Mouse (Mus musculus) liver, embryonic 11.5 days (tissue): ENCODE data around the gene Pknox2. TPM values are rescaled to one million over a fixed set of nuclear protein-coding genes. Genes with fewer than 3 reads are reported as not detected.

Experiments used
- ATAC-seq: fragments of 200-750 bp; cut with Nextera tagmentation; replicated peaks from 2 replicates; pipeline ENCODE4 v1.8.0; 2017; ENCODE audit warnings: moderate number of reproducible peaks, mild to moderate bottlenecking, moderate TSS enrichment, moderate library complexity; ENCODE audit not compliant: low FRiP score
- DNase-seq: peaks from one replicate; pipeline ENCODE4 v3.0.0-alpha.2; 2017; ENCODE audit warnings: low spot score
- H3K27ac ChIP-seq: fragments of 300-500 bp; sonication (generic); 2 replicates; pipeline ENCODE4 v1.5.1; 2014; ENCODE audit warnings: mild to moderate bottlenecking, low read depth, low read length, control low read depth
- H3K27me3 ChIP-seq: fragments of 300-500 bp; sonication (generic); replicated peaks from 2 replicates; pipeline ENCODE4 v1.6.1; 2014; ENCODE audit warnings: low read length, mixed read lengths; ENCODE audit not compliant: control insufficient read depth, insufficient read depth
- H3K36me3 ChIP-seq: fragments of 300-500 bp; sonication (generic); 2 replicates; pipeline ENCODE4 v1.6.1; 2014; ENCODE audit warnings: mild to moderate bottlenecking, low read length, moderate library complexity, mixed read lengths; ENCODE audit not compliant: control insufficient read depth, insufficient read depth
- H3K4me1 ChIP-seq: fragments of 300-500 bp; sonication (generic); replicated peaks from 2 replicates; pipeline ENCODE4 v1.6.1; 2014; ENCODE audit warnings: low read length, mixed read lengths; ENCODE audit not compliant: control insufficient read depth, insufficient read depth
- H3K4me2 ChIP-seq: fragments of 300-500 bp; sonication (generic); 2 replicates; pipeline ENCODE4 v1.6.1; 2014; ENCODE audit warnings: mild to moderate bottlenecking, control low read depth, moderate library complexity
- H3K4me3 ChIP-seq: fragments of 300-500 bp; sonication (generic); 2 replicates; pipeline ENCODE4 v1.5.1; 2014; ENCODE audit warnings: low read depth, low read length, control low read depth
- H3K9ac ChIP-seq: fragments of 300-500 bp; sonication (generic); 2 replicates; pipeline ENCODE4 v1.6.1; 2014; ENCODE audit warnings: low read depth, low read length, control low read depth
- H3K9me3 ChIP-seq: fragments of 300-500 bp; sonication (generic); 2 replicates; pipeline ENCODE4 v1.6.1; 2016; ENCODE audit warnings: low read length, inconsistent platforms, mixed read lengths; ENCODE audit not compliant: control insufficient read depth
- WGBS: fragments of 180-500 bp; shearing (Covaris S2); extraction: QIAGEN DNeasy Blood & Tissue Kit; methylation state at CpG from one replicate; pipeline ENCODE4 v1.1.7; 2014; 5-methylcytosine and 5-hydroxymethylcytosine counted together
- polyA plus RNA-seq: library from polyadenylated mRNA; unstranded; fragments of >200 nt; fragmentation: Nextera tagmentation; extraction: Ambion mirVana; gene quantifications from 2 replicates; pipeline ENCODE4 v1.2.1, GENCODE M21; 2014

The Pknox2 gene
- polyA plus RNA-seq, 1 experiment from 2014 or later = 2.9 TPM

DNA sequence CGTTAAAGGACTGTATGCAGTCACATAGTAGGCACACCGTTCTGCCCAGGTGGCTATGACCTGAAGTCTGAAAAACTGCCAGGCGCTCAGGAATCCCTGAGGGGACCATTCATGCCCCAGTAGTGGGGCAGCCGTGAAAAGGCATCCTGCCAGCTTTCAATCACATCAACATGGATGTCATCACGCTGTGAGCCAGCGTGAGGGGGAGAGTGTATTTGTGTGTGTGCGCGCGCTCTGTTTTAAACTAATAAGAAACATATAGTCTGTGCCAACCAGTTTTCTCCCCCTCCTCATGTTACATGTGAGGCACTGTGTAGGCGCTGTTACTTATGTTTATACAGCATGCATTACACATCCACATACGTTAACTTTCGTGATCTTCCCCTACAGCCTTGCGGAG lies 10.9 kb downstream of the Pknox2 start:
- Histone ChIP-seq H3K4me2 (no peak overlapping the region), H3K4me3 (no peak overlapping the region), H3K36me3 (no peaks in the 10 kb centered on the region), H3K27me3 (peaks cover 4% of the 10 kb centered on the region), H3K9me3 (no peaks in the 10 kb centered on the region), H3K27ac (no peak overlapping the region), H3K4me1 (peaks cover 3% of the 10 kb centered on the region; the same call in 1 of the 2 replicates), H3K9ac (no peak overlapping the region)
- no peak for ATAC-seq
- no peak for DNase-seq
- 84% methylated on average over 13 of the region's 13 CpGs for WGBS

DNA sequence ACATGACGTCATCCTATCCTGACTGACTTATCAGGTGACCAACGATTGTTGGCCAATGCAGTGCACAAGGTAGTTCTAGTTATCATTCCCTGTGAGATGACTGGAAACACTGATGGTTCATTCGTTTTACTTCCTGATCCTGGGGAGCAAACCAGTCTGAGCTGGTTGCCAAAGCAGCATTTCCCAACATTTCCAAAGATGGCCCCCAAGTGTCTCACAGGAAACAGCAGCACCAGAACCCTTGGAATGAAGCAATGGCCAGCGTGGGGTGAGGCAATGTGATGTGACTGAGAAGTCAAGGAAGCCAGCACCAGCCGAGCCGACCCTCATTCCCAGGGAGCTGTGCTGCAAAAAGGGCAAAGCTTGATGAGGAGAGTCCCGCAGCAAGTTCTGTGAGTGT lies 13.7 kb downstream of the Pknox2 start:
- no peaks in the 10 kb centered on the region for H3K36me3 ChIP-seq
- no peak overlapping the region for H3K27ac ChIP-seq
- 75% methylated on average over 7 of the region's 7 CpGs for WGBS
- H3K4me2 ChIP-seq = no peak overlapping the region
- H3K4me3 ChIP-seq = no peak overlapping the region
- ATAC-seq = no peak
- no peak for DNase-seq
- no peaks in the 10 kb centered on the region for H3K4me1 ChIP-seq
- no peaks in the 10 kb centered on the region for H3K27me3 ChIP-seq
- H3K9ac ChIP-seq = no peak overlapping the region
- H3K9me3 ChIP-seq = no peaks in the 10 kb centered on the region

DNA sequence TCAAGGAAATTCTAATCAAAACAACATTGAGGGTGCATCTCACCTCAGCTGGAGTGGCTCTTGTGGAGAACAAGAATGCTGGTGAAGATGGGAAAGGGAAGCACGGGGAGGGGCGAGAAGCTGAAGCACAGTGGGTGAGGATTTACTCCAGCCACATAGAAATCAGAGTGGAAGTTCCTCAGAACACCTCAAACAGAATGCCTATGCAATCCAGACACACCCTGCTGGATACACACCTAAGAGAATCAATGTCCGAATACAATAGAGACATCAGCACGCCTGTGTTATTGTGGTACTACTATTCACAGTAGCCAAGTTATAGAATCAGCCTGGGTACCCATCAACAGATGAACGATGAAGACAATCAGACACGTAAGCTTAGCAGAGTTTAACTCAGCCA lies 18.2 kb downstream of the Pknox2 start:
- no peak overlapping the region for H3K27ac ChIP-seq
- ATAC-seq (no peak), DNase-seq (no peak)
- H3K4me2 ChIP-seq = no peak overlapping the region
- WGBS = 86% methylated on average over 6 of the region's 6 CpGs
- no peaks in the 10 kb centered on the region for H3K36me3 ChIP-seq
- no peaks in the 10 kb centered on the region for H3K9me3 ChIP-seq
- H3K9ac ChIP-seq = no peak overlapping the region
- no peak overlapping the region for H3K4me3 ChIP-seq
- H3K4me1 ChIP-seq = no peaks in the 10 kb centered on the region
- no peaks in the 10 kb centered on the region for H3K27me3 ChIP-seq

DNA sequence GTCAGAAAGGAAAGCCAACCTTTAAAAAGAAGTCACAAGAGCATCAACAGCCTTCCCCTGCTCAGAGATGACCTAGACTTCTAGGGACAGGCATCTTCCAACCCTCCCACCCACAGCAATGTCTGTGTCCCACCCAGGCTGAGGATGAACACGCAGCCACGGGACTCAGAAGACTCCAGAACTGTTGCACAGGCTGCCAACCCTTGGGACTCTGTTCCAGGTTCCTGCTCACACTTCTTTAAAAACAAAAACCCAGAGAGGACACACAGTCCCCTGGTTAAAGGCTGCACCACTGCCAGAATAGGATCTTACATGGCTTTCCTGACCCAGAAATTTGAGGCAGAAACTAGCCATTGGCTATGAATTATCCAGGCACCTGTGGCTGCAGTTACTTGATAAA lies 21.0 kb downstream of the Pknox2 start:
- Histone ChIP-seq H3K4me2 (no peak overlapping the region), H3K36me3 (no peaks in the 10 kb centered on the region), H3K27ac (no peak overlapping the region), H3K9ac (no peak overlapping the region), H3K27me3 (no peaks in the 10 kb centered on the region), H3K9me3 (no peaks in the 10 kb centered on the region), H3K4me3 (no peak overlapping the region), H3K4me1 (no peaks in the 10 kb centered on the region)
- 69% methylated on average over 2 of the region's 2 CpGs for WGBS
- DNase-seq (no peak), ATAC-seq (no peak)

DNA sequence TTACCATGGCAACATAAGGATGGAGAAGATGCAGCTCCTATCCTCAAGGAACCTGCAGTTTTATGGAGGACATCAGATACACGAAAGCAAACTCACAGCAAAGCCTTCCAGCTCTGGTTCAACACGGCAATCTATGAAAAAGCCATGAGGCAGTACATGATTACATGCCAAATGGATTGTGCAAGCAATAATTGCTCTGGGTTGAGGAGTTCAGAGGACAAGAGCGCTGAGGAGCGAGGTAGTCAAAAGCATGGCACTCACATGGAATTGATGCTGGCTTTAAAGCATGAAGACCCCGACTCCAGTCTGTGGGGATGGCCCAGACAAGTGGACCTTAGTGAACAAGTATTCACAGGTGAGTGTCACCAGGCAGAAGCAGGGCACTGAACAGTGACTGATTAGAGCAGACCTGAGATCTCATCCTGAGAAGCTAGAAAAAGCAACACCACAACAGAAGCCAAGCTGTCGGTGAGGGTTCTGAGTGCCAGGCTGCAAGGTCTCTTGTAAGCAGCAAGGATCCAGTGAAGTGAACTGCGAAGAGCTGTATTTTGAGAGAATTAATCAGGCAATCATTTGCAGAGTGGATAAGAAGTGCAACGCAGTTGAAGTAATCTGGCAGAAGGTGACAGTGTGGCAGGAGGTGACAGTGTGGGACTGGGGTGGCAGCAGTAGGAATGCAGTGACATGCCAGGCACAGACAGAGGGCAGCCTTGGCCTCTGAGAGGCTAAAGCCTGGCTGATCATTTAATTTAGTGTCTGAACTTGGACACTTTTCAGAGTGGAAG lies 22.3 kb downstream of the Pknox2 start:
- Histone ChIP-seq H3K9ac (no peak overlapping the region), H3K36me3 (no peaks in the 10 kb centered on the region), H3K27me3 (no peaks in the 10 kb centered on the region), H3K4me1 (no peaks in the 10 kb centered on the region), H3K4me3 (no peak overlapping the region), H3K9me3 (no peaks in the 10 kb centered on the region), H3K4me2 (no peak overlapping the region), H3K27ac (no peak overlapping the region)
- DNase-seq (no peak), ATAC-seq (no peak)
- WGBS = 81% methylated on average over 8 of the region's 8 CpGs

DNA sequence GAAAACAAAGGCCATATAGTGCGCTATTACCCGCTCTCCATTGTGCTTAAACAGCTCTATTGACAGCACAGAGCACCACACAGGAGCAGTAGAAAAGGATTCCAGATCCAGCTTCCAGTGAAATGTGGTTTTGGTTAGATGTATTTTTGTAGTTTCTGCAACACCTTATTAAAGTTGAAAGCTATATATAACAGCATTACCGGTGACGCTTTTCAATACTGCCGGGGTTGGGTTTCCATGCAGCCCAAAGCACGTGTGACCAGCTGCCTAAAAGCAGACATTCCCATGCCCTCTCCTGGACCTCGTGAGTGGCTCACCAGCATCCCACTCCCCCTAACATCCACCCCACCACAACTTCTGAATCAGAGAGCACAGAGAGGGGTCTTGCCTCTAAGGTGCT lies 23.8 kb downstream of the Pknox2 start:
- Histone ChIP-seq H3K27me3 (no peaks in the 10 kb centered on the region), H3K27ac (no peak overlapping the region), H3K36me3 (no peaks in the 10 kb centered on the region), H3K4me1 (no peaks in the 10 kb centered on the region), H3K4me3 (no peak overlapping the region), H3K9me3 (no peaks in the 10 kb centered on the region), H3K9ac (no peak overlapping the region), H3K4me2 (no peak overlapping the region)
- ATAC-seq = no peak
- DNase-seq = no peak
- 76% methylated on average over 7 of the region's 7 CpGs for WGBS

DNA sequence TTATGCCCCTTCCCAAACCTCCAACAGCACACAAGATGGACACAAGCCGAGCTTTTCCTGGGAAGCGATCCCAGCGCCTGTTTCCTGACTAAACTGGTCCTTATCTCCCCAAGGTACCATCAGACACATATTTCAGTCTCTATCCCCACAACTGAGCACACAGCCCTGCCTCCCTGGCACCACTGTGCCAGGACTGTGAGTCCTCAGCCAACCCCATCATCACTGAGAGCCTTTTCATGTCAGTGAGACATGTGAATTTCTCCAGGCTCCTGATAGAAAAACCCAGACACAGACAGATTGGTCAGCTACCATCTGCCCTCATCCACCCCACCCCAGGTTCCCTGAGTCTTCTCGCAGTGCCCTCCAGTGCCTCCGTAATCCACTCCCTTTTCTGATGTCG lies 24.2 kb downstream of the Pknox2 start:
- H3K27ac ChIP-seq = no peak overlapping the region
- H3K4me1 ChIP-seq = no peaks in the 10 kb centered on the region
- no peaks in the 10 kb centered on the region for H3K9me3 ChIP-seq
- H3K4me2 ChIP-seq = no peak overlapping the region
- H3K36me3 ChIP-seq = no peaks in the 10 kb centered on the region
- 73% methylated on average over 6 of the region's 6 CpGs for WGBS
- no peak overlapping the region for H3K4me3 ChIP-seq
- H3K9ac ChIP-seq = no peak overlapping the region
- no peaks in the 10 kb centered on the region for H3K27me3 ChIP-seq
- ATAC-seq (no peak), DNase-seq (no peak)

DNA sequence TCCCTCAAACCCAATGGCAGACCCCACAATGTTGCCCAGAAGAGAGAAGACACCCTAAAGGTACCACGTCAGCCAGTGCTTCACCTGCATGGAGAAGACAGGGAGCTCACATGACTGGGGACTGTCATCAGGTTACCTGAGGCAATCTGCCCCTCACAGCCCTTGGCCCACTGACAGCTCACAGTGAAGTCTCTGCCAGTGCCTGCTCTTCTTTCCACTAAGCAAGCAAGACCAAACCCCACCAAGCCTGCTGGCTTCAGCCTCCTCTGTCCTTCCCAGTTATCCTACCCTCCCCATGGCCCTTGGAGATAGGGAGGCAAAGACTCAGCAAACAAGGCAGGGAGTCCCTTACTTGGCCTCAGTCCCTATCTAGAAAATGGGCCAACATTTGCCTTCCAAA lies 24.8 kb downstream of the Pknox2 start:
- no peaks in the 10 kb centered on the region for H3K27me3 ChIP-seq
- no peaks in the 10 kb centered on the region for H3K9me3 ChIP-seq
- ATAC-seq = no peak
- H3K4me1 ChIP-seq = no peaks in the 10 kb centered on the region
- no peak for DNase-seq
- H3K4me2 ChIP-seq = no peak overlapping the region
- H3K27ac ChIP-seq = no peak overlapping the region
- H3K9ac ChIP-seq = no peak overlapping the region
- WGBS = 50% methylated on average over 1 of the region's 1 CpGs
- H3K36me3 ChIP-seq = no peaks in the 10 kb centered on the region
- no peak overlapping the region for H3K4me3 ChIP-seq

DNA sequence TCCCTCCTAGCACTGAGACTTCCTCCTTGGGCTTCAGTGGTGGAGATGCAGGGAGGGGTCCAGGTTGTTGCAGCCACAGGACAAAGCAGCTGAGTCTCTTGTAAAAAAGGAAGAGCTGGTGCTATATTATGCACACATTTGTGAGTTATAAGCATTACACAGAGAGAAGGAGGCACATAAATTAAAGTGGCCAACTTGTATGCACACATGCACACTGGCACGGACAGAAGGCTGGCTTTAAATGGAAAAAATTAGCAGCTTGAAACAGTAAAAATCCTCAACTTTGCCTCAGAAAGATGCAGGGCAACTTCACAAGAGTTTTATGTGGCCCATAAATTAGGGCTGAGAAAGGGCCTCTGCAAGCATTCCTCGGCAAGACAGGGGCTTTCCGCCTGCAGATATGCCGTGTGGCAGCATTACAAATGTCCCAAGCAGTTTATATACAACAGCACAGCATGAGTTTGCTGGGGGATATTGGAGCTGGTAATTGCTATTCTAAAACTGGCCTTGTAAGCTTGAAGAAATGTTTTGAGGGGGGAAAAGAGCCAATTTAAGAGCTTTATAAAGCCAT lies 25.4 kb downstream of the Pknox2 start:
- no peak overlapping the region for H3K4me3 ChIP-seq
- no peak for ATAC-seq
- H3K4me2 ChIP-seq = no peak overlapping the region
- H3K4me1 ChIP-seq = no peaks in the 10 kb centered on the region
- H3K9me3 ChIP-seq = no peaks in the 10 kb centered on the region
- no peaks in the 10 kb centered on the region for H3K27me3 ChIP-seq
- WGBS = 53% methylated on average over 4 of the region's 4 CpGs
- H3K9ac ChIP-seq = no peak overlapping the region
- DNase-seq = no peak
- no peaks in the 10 kb centered on the region for H3K36me3 ChIP-seq
- H3K27ac ChIP-seq = no peak overlapping the region
